Mouse (Mus musculus) kidney, postnatal 25 days (tissue): ENCODE results near the gene Btg4.
"Not testable (repeated sequence)": the region's sequence is repeated elsewhere in the genome, so short reads cannot be mapped to it uniquely, and the experiment has no call there.

Source experiments
- DNase-seq, 2 experiments: peaks; one replicate each; pipeline ENCODE4 v3.0.0; 2021; ENCODE audit warnings: mixed read lengths in 2 of 2

Gene Btg4

DNA sequence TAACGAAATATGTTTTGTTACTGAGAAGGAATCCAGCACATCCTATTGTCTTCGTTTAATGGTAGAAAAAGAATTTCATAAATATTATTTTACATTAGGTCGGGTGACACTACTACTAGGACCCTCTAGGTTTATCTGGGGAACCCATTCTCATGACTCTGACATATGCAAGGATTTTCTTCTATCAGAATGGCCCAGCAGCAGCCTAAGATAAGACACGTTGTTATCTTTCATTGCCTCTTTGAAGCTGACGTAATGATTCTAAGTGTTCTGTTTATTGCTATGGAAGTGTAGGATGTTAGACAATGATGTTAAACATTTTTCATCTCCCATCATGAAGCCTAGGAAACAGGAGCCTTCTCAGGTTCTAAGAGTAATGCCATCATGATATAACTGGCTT, 33.0 kb downstream of the Btg4 start:
- DNase-seq: no peak

DNA sequence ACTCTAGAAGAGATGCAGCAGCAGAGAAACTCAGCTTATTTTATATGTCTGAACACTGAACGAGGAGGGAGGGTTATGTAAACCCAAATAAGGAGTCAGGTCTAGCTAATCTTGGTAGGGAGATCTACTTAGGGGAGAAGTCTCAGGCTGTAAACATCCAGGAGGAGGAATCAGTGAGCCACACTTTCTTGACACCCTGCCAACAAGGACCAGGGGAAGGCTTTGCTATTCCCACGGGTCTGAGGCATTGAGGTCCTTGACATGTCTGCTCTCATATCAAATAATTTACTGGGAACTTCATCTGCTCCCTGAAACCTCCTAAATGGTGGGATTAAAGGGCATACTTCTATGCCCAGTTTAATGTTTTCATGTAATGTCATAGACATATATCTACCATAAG, 35.6 kb downstream of the Btg4 start:
- no peak for DNase-seq

DNA sequence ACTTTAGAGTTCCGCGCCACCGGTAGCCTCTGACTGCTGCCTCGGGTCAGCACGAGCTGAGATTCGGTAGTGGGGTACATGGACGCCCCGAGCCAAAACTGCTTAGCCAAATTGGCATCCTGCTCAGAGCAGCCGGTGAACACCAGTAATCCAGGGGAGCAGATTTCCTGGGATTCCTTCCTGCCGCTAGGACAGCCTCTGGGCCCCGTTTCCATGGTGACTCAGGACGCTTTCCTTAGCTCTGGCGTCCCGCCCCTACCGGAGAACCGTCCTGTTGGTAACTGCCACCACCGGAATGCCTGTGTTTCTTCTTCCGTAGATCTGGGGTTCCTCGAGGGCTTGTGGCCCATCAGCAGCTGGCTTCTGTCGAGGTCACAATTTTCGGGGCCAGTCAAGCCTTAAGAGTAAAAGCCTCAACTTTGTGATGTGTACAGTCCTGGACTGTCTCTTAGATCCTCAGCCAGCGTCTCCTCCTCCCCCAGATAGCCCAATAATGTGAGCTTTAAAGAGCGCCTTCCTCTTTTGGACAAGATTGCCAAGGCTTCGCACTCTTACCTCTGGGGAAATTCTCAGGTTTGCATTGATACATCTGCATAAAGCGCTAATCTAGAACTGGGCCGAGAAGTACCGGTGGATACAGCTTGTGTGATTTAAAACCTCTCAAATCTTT, 41.2 kb downstream of the Btg4 start, which contains the start of gene 4833427G06Rik:
Gene 4833427G06Rik, minus strand, starts transcription at position 323 of the 670 bp plus-strand sequence.
- peak; percentile 67 to 70 for DNase-seq

DNA sequence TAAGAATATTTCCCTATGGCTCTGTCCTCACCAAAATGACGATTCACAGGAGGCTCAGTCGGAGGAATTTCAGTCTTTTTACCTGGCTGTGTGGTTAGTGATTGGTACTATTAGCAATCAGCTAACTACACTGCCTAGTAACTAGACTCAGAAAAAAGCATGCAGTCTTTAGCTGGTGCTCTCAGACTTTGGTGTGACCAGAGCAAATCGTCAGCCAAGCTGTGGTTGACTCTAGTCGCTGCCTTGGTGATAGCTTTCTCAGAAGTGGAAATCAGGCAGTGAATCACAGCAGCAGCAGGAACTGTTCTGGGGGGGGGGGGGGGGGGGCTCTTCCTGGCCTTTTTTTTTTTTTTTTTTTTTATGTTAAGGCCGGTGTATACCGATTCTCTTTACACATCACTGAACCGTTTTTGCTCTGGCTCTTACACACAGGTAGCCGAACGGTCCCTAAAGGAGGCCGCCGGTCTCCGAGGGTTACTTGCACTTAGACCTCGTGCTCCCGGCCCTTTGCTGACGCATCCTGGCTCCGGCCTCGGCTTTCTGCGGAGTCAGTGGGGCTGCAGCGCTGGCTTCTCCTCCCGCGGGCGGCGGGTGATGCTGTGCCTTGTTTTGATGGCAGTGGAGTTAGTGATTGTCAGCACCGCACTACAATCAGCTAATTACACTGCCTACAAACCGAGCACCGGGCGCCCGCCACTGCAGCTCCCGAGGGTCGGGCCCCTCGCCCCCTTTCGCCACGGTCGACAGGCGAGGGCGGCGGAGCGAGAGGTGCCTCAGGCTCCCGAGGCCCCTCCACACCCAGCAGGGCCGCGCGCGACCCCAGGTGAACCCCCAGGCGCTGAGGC, 42.5 kb downstream of the Btg4 start:
- DNase-seq: peak; percentile 55 to 65

DNA sequence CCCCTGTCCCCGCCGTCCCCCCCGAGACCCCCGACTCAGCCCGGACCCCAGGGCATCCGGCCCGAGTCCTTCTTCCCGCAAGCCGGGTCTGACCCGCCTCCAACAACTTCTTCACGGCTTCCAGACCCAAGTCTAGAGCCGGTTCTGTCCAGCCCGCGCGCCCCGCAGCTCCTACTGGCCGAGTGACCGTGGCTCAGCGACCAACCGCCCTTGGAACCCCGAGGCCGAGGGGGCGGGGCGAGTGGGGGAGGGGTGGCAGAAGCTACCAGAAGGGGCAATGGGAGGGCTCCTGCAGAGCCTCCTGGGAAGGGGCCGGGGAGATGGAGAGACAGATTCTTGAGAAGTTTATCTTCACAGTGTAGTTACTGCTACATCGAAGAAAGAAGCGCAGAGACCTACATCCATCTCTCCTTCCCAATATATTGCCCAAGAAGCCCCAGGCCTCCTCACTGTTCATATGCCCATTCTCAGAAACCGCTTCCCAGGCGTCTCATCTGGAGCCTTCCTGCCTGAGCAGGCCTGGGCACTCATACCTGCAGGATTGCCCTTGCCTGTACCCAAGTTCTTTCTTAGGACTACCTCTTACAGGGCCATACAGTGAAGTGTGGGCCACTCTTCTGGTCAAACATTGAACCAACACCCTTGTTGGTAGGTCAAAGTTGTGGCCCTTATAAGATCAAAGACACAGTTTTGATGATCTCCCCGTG, 43.3 kb downstream of the Btg4 start:
- DNase-seq: peak; percentile 58 to 69

DNA sequence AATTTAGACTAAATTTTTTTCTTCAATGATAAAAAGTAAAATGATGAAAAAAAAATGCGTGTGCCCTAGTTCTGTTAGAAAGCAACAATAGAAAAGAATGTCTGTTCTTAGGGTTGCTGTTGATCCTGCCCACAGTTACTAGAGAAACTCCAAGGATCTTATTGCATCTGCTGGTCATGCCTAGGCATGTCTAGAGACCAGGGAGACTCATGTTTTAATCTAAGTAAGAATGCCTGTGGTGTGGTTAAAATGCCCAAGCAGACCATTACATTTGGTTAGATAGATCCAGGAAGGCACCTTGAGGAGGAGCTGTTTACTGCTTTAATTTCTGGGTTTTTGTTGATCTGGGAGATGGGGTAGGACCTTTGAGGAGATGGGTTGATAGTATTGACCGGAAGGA, 45.0 kb downstream of the Btg4 start:
- no peak for DNase-seq

DNA sequence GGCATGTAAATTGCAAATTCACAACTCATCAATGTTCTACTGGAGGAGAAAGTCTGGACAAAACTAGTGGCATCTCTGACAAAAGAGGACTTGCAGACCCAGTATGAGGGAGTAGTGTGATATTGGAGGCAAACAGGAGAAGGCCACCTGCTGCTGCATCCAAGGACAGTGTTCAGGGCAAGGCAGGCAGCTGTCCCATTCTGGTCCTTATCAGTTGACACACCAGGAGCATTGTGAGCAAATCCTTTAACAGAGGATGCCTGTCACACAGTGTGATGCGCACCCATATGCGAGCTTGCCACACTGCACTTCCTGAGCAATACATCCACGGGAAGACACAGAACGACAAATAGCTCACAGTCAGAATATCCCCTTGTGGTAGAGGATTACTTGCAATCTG, 54.1 kb downstream of the Btg4 start:
- DNase-seq: no peak

DNA sequence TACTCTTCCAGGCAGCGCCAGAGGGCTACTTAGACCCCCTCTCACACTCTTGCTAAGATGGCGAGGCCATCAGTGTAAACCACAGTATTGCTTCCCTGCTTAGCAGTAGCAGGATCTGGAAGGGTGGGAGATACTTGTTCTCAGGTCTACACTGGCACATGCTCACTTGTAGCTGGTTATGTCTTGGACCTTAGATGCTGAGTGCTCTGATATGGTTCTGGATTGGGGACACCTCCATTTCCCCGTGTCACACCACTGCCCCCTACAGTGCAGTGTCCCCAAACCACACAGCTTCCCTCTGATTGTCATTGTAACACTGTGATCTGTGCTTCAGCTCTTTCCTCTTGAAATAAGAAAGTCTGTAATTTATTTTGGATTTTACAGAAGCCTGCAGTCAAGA, 76.3 kb downstream of the Btg4 start:
- peak in 1 of 2 experiments; percentile 45 for DNase-seq

DNA sequence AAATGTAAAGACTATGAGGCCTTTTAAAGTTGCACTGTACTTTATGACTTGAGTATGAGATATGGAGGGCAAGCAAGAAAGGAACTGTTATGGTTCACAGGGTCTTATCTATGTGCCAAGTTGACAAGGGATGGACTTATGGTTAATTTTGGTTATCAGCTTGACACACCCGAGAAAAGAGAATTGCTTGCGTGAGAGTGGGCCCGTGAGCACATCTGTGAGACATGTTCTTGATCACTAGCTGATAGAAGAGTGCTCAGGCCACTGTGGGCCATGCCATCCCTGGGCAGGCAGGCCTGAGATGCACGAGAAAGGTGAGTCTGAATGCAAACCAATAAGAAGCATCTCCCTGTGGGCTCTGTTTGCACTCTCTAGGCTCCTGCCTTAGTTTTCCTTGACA, 76.7 kb downstream of the Btg4 start:
- DNase-seq: no peak

DNA sequence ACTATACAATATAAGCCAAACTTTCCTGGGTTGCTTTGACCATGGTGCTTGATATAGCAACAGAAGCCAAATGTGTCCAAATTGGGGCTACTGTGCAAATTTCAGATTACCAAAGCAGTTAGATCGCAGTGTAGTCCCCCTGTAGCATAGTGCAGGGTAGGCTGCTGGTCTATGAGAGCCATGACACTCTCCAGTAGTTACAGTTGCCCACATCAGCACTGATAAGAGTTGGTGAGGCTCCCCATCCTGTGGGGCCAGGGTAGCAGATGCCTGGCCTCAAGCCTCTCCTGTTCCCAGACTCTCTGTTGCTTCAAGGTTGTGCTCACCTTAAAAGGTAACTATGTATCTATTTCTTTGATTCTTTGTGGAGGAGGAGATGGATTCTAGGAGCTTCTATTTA, 77.1 kb downstream of the Btg4 start:
- no peak for DNase-seq

DNA sequence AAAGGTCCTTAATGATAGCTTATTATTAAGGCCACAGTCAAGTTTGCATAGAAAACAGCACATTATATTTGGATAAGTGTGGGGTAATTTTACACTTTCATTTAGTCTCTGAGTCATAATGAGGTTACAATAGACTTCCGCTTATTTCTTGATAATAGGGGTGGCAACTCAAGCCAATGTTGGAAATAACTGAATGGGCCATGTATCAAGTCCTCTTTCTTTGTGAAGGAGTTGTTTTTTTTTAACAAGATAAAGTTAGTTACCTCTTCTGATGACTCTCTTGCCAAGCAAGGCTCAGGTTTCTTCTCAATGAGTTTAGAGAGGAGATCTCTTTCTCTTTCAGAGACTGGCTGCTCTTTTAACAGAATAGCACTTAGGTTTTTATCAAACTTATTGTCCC, 77.6 kb downstream of the Btg4 start:
- DNase-seq: no peak

DNA sequence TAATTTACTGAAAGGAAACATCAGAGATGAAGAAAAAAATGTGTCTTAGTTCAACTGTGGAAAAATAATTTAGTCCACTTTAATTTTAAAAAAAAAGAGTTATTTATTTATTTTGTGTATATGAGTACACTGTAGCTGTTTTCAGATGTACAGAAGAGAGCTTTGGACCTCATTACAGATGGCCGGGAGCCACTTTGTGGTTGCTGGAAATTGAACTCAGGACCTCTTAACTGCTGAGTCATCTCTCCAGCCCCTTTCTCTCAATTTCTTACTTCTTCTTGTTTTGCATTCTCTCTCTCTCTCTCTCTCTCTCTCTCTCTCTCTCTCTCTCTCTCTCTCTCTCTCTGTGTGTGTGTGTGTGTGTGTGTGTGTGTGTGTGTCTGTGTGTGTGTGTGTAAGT, 78.7 kb downstream of the Btg4 start:
- not testable (repeated sequence) for DNase-seq

DNA sequence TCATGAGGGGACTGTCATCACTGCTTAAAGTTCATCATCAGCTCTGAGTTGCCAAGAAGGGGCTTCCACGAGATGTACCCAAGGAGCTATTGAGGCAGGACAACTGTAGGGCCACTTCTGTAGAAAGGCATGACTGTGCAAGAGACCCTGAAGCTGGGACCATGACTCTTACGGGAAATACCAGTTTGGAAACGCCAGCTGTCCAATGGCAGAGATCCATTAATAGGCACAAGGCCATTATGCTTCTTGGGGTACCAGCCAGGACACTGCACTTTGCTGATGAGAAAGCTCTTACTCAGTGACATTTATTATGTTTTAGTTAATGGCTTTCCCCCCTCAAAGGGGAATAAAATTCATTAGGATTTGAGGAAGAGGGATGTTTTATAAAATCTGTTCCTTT, 80.0 kb downstream of the Btg4 start:
- DNase-seq: no peak

DNA sequence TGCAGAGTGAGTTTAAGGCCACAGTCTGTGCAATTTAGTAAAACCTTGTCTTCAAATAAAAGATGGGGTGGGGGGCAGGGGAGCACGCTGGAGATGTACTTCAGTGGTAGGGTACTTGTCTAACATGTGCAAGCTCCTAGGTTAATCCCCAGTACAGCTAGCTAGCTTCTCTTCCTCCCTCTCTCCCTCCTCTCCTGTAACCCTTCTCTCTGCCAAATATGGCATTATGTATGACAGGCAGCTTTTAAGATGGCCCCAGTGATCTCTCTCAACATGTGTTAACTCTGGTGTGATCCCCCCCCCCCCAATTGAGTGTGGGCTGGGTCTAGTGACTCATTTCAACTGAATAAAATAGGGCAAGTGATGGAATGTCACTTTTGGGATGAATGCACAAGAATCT, 82.7 kb downstream of the Btg4 start:
- DNase-seq: no peak

DNA sequence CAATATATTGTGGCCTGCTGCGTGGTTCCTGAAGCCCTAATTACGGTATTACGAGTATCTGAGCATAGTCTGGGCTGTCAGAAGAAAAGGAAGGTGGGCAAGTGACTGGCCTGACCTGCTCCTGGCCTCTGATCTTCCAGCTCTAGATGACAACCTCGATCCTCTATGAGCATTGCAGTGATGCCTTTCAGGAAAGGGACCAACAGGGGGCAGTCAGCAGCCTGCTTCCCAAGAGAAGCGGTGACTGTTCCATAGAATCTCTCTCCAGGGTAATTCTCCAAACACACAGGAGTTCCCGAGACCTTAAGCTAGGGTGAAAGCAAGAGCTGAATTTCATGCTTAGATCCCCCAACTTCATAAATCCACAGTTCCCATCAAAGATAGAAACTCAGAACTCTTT, 83.5 kb downstream of the Btg4 start:
- DNase-seq: no peak

DNA sequence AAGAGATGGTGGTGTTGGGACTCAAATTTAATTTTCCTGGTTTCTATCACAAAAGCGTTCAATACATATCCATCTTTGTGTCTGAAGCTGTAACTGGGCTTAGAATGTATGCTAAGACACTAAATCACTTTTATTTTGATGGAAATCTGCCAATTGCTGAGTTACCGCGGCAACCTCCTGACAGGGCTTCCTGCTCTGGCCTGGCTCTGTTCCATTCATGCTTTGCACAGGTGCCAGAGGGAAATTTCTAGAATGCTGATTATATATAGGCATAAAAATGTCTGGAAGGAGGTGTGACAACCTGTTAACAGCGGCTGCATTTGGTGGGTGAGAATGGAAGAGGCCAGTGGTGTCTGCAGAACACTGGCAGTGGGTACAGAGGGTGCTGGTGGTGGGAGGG, 85.8 kb downstream of the Btg4 start:
- peak in 1 of 2 experiments; percentile 30 for DNase-seq

DNA sequence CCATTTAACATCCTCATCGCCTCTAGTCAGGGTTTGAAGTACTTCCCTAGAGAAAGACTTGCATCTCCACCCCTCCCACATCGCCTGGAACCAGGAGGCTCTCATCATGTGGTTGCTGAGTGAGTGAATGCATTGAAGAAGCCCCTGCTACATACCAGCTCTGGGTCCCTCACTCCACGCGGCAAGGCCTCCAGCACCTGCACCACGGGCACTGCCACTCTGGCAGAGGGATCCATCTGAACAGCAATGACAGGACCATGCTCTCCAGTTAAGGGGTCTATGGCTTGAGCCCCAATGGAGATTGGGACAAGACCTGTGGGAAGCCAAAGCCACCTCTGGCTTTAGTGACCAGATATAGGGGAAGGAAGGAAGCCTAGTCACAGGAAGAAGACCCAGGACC, 86.6 kb downstream of the Btg4 start:
- DNase-seq: no peak

DNA sequence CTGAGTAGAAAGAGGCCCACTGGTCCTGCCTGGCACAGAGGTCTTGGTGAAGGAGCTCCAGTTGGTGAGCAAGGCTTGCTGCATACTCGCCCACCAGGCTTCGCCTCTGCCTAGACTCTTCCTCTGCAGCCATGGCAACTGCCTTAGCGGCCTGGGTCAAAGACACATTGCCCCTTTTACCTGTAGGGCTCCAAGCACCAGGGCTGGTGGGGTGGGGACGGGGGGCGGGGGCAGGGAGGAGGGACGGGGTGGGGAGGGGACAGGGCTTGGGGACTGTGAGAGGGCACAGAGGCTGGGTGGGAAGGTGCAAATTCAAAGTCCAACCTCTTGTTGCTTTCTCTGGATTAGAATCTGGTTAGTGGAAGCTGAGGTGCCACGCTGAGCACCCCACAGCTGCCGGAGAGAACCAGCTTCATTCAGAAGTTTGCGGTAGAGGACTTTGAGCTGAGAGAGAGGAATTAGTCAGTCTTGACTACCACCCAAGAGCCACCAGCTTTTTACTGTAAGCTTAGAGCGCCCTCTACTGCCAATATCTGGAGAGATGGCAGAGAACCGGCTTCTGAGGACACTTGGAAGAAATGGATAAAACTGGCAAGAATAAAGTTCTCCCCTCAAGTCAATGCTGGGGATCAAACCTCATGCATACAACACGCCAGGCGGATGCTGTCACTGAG, 91.5 kb downstream of the Btg4 start:
- peak; percentile 62 to 82 for DNase-seq

DNA sequence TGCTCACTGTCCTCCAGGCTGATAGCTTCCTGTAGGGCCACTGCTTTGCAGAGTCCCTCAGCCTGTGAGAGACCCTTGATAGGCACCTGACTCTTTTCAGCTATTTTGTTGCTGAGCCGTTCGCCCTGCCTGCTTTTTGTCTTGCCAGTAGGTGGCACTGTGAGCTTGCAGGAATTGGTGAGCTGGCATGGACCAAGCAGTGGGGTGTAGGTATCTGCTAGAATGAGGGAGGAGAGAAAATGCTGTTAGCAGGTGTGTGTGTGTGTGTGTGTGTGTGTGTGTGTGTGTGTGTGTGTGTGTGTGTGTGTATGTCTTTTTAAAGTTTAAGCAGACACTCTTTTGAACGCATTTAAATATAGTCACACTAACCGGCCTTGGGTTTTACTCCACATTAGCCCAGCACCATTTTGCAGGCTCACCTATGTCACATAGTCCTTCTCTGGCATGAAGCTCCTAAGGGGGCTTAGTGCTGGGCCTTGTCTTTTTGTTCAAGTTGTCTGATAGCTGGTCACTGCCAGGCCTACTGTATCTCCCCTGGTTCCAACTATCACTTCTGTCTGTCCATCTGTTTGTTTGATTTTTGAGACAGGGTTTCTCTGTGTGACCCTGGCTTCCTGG, 101.2 kb downstream of the Btg4 start:
- DNase-seq: peak; percentile 76 to 82

DNA sequence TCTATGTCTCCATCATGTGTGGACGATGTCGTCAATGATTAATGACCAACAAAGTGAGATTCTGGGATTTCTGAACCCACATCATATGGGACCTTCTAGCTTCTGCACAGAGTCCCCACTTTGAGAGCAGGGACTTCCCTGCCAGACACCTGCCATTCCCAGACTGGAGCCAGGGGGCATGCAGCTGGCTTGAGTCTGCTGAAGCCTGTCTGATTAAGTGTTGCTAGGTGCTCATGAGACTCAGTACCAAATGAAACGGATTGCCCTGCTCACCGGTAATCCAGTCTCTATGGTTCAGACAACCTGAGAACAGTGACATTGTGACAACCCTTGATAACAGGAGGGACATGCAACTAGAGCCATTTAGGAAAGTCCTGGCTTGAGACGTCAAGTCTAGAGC, 103.3 kb downstream of the Btg4 start:
- no peak for DNase-seq

DNA sequence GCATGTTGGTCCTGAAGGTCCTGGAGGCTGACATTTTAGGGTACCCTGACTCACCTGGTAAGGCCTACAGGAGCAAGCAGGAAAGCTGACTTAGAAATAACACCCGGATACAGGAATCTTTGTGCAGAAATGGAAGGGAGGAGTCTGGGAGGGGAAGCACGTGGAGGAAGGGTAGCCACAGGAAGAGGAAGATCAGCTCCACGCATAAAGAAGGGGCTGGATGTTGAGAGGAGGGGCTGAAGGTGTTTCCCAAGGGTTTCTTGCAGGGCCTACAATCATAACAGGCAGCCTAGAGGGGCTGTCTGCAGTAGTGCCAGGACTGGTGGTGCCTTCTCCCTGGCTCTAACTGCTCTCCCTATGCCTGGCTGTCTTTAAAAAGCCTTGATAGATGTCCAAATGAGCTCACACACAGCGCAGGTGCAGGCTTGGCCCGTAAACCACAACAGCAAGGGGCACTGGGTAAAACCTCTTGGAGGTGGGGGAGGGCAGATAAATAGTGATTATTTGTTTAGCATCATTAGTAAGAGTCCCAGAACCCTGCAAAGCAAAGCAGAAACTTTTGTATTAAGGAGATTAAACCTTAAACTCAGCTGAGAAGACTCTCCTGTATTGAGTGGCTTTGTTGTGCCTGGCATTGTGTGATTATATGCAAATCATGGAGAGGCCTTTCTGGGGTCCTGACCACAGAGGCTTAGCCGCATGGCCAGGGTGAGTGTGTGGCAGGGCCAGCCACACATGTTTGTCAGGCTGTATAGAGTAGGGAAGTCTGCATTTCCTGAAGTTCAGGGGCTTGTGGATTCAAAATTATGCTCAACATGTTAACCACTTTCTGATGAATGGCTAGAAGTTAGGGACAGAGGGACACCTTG, 104.8 kb downstream of the Btg4 start, which contains the start of gene Gm32742:
Gene Gm32742, minus strand, starts transcription at position 206 of the 869 bp plus-strand sequence.
- DNase-seq: no peak

DNA sequence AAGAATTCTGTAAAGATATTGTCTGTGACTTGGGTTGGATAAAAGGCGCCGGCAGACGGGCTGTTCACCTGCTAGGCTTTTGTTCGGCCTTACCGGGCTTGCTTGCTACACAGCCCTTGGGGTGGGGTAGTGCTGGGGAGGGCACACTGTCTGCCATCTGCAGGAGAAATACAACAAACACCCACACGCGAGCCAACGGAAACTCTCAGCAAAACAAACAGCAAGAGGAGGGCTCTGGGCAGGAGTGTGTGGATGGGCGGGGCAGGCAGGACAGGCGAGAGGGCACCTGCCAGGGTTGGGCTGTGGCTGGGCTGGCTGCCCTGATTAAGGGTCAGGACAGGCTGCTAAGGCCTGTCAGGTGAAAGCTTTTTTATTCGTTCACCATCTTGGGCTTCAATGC, 107.3 kb downstream of the Btg4 start:
- no peak for DNase-seq
